ENCODE assay signal across 24 mouse cellular contexts in genomic region chr15:83281303-83281702, GRCm38 (mm10). TPM values are rescaled to one million over a fixed set of nuclear protein-coding genes. Genes with fewer than 3 reads are reported as not detected.
DNase-seq lines count a peak whose midpoint lies in the region; ATAC-seq and TF ChIP-seq lines count a peak whose summit lies in the region.
"Had no signal": no experiment of that assay in that cellular context is flagged by ENCODE, and none has a peak within 500 bp of the region (broad histone marks: within the 10 kb centered on the region; RNA-seq: fewer than 3 reads in every experiment).

No protein-coding gene starts in this region.

- ATAC-seq in lung, embryonic 15.5 days (ENCODE audit: borderline replicate concordance, extremely low read depth, low FRiP score, low TSS enrichment): peak; percentile 32; the same call in 1 of the 2 replicates
- peak; percentile 61 for ATAC-seq in intestine, embryonic 16.5 days
- no peak for ATAC-seq in forebrain, embryonic 11.5 days (replicated peaks; ENCODE audit: low FRiP score)
- ATAC-seq: liver, embryonic 12.5 days had no signal

- no peak for TF ChIP-seq POLR2A in small intestine, adult 2 months (IDR thresholded peaks at IDR 0.05; ENCODE audit: low read depth, low read length)

- H3K4me1 ChIP-seq in lung, embryonic 15.5 days: peaks cover 3% of the 10 kb centered on the region; the same call in 1 of the 2 replicates
- H3K4me1 ChIP-seq in intestine, embryonic 16.5 days (ENCODE audit: control insufficient read depth, insufficient read depth, low read length): no peaks in the 10 kb centered on the region
- H3K4me1 ChIP-seq in small intestine, adult 2 months (ENCODE audit: control insufficient read depth, insufficient read depth, insufficient read length, low read length): no peaks in the 10 kb centered on the region; the same call in 1 of the 2 replicates
- no peaks in the 10 kb centered on the region for H3K4me1 ChIP-seq in forebrain, embryonic 11.5 days (replicated peaks; ENCODE audit: control insufficient read depth, insufficient read depth, low read length)
- H3K4me1 ChIP-seq: hindbrain, embryonic 13.5 days; liver, embryonic 12.5 days; midbrain, embryonic 12.5 days had no signal

- DNase-seq in lung, adult 18-20 months: no peak
- no peak for DNase-seq in left cerebral cortex, postnatal 25 days (ENCODE audit: low spot score in 2 of 2)
- DNase-seq in layer of hippocampus, adult 9-11 months: no peak
- no peak for DNase-seq in forebrain, embryonic 11.5 days (ENCODE audit: low spot score)
- DNase-seq: adrenal gland, adult 8-10 months; B cell, adult 2 months; cerebellum, postnatal 14 days; heart, postnatal 14 days; kidney, adult 11 months; kidney, postnatal 14 days; right cerebral cortex, adult 18-20 months; thymus, adult 18-20 months; thymus, postnatal 4 days had no signal

- H3K4me3 ChIP-seq in lung, embryonic 15.5 days: no peak overlapping the region
- no peak overlapping the region for H3K4me3 ChIP-seq in intestine, embryonic 16.5 days (ENCODE audit: low read length)
- H3K4me3 ChIP-seq in small intestine, adult 2 months (ENCODE audit: low read depth, low read length): peak overlapping the region; percentile 24; the same call in 1 of the 2 replicates
- no peak overlapping the region for H3K4me3 ChIP-seq in forebrain, embryonic 11.5 days (ENCODE audit: low read depth, low read length)
- H3K4me3 ChIP-seq: hindbrain, embryonic 13.5 days; layer of hippocampus, adult 2 months; liver, embryonic 12.5 days; midbrain, embryonic 12.5 days had no signal

- H3K36me3 ChIP-seq in lung, embryonic 15.5 days: no peaks in the 10 kb centered on the region
- H3K36me3 ChIP-seq in intestine, embryonic 16.5 days (ENCODE audit: control insufficient read depth, insufficient read depth, low read length): no peaks in the 10 kb centered on the region
- H3K36me3 ChIP-seq in small intestine, adult 2 months (ENCODE audit: control insufficient read depth, insufficient read depth, low read length): no peaks in the 10 kb centered on the region
- no peaks in the 10 kb centered on the region for H3K36me3 ChIP-seq in forebrain, embryonic 11.5 days (ENCODE audit: control insufficient read depth, insufficient read depth, low read length)
- H3K36me3 ChIP-seq: hindbrain, embryonic 13.5 days; liver, embryonic 12.5 days had no signal

- no peak overlapping the region for H3K9ac ChIP-seq in lung, embryonic 15.5 days
- H3K9ac ChIP-seq in intestine, embryonic 16.5 days (ENCODE audit: low read depth, low read length): peak overlapping the region; percentile 33; the same call in 1 of the 2 replicates
- H3K9ac ChIP-seq in forebrain, embryonic 11.5 days (ENCODE audit: low read length): no peak overlapping the region
- H3K9ac ChIP-seq: hindbrain, embryonic 13.5 days; liver, embryonic 12.5 days; midbrain, embryonic 12.5 days had no signal

- intact Hi-C loops in left cerebral cortex, postnatal 25 days (cut with DNase I): no loop called here

- H3K9me3 ChIP-seq in lung, embryonic 15.5 days: no peaks in the 10 kb centered on the region
- 0 out of 2 replicates have a peak, but pooled peaks cover 3% of the 10 kb centered on the region for H3K9me3 ChIP-seq in intestine, embryonic 16.5 days (ENCODE audit: control insufficient read depth, low read length)
- H3K9me3 ChIP-seq in forebrain, embryonic 11.5 days (ENCODE audit: control insufficient read depth, low read length): no peaks in the 10 kb centered on the region
- H3K9me3 ChIP-seq: hindbrain, embryonic 13.5 days; liver, embryonic 12.5 days; midbrain, embryonic 12.5 days had no signal

- no peak for TF ChIP-seq CTCF in small intestine, adult 2 months (IDR thresholded peaks at IDR 0.05; ENCODE audit: extremely low read depth, insufficient read length, insufficient replicate concordance, low read depth, low read length)

- no peaks in the 10 kb centered on the region for H3K27me3 ChIP-seq in lung, embryonic 15.5 days
- H3K27me3 ChIP-seq in intestine, embryonic 16.5 days (replicated peaks; ENCODE audit: control insufficient read depth, insufficient read depth, low read length): no peaks in the 10 kb centered on the region
- no peaks in the 10 kb centered on the region for H3K27me3 ChIP-seq in small intestine, adult 2 months (ENCODE audit: control insufficient read depth, insufficient read depth, low read length)
- no peaks in the 10 kb centered on the region for H3K27me3 ChIP-seq in forebrain, embryonic 11.5 days (ENCODE audit: control insufficient read depth, insufficient read depth, low read length)
- H3K27me3 ChIP-seq: hindbrain, embryonic 13.5 days; midbrain, embryonic 12.5 days had no signal

- H3K27ac ChIP-seq in lung, embryonic 15.5 days: peak overlapping the region; percentile 12; the same call in 1 of the 2 replicates
- H3K27ac ChIP-seq in intestine, embryonic 16.5 days (ENCODE audit: low read length): peak overlapping the region; percentile 71
- H3K27ac ChIP-seq in small intestine, adult 2 months (ENCODE audit: insufficient read depth, low read depth, low read length): peak overlapping the region; percentile 85
- no peak overlapping the region for H3K27ac ChIP-seq in forebrain, embryonic 11.5 days (ENCODE audit: low read depth, low read length)
- H3K27ac ChIP-seq: hindbrain, embryonic 13.5 days; layer of hippocampus, adult 2 months; liver, embryonic 12.5 days; midbrain, embryonic 12.5 days had no signal

- H3K4me2 ChIP-seq in lung, embryonic 15.5 days: no peak overlapping the region
- H3K4me2 ChIP-seq in intestine, embryonic 16.5 days (ENCODE audit: low read depth, low read length): no peak overlapping the region
- no peak overlapping the region for H3K4me2 ChIP-seq in forebrain, embryonic 11.5 days (ENCODE audit: low read depth, low read length, severe bottlenecking)
- H3K4me2 ChIP-seq: heart, embryonic 11.5 days; hindbrain, embryonic 13.5 days; liver, embryonic 12.5 days; midbrain, embryonic 12.5 days had no signal

- WGBS in lung, embryonic 15.5 days: 28% methylated on average over 11 of the region's 11 CpGs
- 38% methylated on average over 11 of the region's 11 CpGs for WGBS in intestine, embryonic 16.5 days
- whole genome bisulfite sequencing in small intestine, adult 2 months: 80% methylated on average over 11 of the region's 11 CpGs
- 86% methylated on average over 11 of the region's 11 CpGs for WGBS in forebrain, embryonic 11.5 days

RNA-seq across cellular contexts. Expression of gene A4galt, which starts 29.7 kb away (rescaled TPM):
- polyA plus RNA-seq in lung, embryonic 15.5 days (2015; fragmentation: Nextera tagmentation; extraction: Ambion mirVana): 3.5 and 3.6 TPM in 2 replicates
- polyA plus RNA-seq in intestine, embryonic 16.5 days (2015; fragmentation: Nextera tagmentation; extraction: Ambion mirVana): 3.9 and 4.2 TPM in 2 replicates
- polyA plus RNA-seq in small intestine, adult 2 months (2012; rRNA removed): 9.7 and 16.7 TPM in 2 replicates
- 1 to 10 TPM; 3.5 to 5.2 TPM for total RNA-seq in left cerebral cortex, postnatal 25 days (2021)
- polyA plus RNA-seq in forebrain, embryonic 11.5 days (2014; fragmentation: Nextera tagmentation; extraction: Ambion mirVana): 1.1 and 1.7 TPM in 2 replicates
- total RNA-seq: megakaryocyte progenitor cell, adult 5-6 weeks; monocyte, adult 5-6 weeks had no signal
- polyA plus RNA-seq: limb, embryonic 11.5 days had no signal
